Mouse (Mus musculus): ENCODE data around the gene Shroom4. TPM values are rescaled to one million over a fixed set of nuclear protein-coding genes. Genes with fewer than 3 reads are reported as not detected.

Gene Shroom4
- polyA plus RNA-seq, 1 experiment from 2014 or later: 8.9 TPM

GRCm38 (mm10) chrX:6536636-6537035, 137.0 kb downstream of the Shroom4 start:
- WGBS: 69% methylated on average over 2 of the region's 2 CpGs
- H3K4me3 ChIP-seq (ENCODE audit: low read length): no peak overlapping the region

GRCm38 (mm10) chrX:6537689-6538088, 138.0 kb downstream of the Shroom4 start:
- Histone ChIP-seq H3K27ac (ENCODE audit: low read length) (no peak overlapping the region), H3K9me3 (ENCODE audit: low read length) (no peaks in the 10 kb centered on the region), H3K4me2 (replicated peaks; ENCODE audit: low read depth, low read length) (no peak overlapping the region), H3K4me3 (ENCODE audit: low read length) (no peak overlapping the region), H3K4me1 (ENCODE audit: insufficient read depth, low read length) (no peaks in the 10 kb centered on the region), H3K27me3 (ENCODE audit: insufficient read depth, low read length) (no peaks in the 10 kb centered on the region), H3K36me3 (ENCODE audit: insufficient read depth, low read length) (no peaks in the 10 kb centered on the region), H3K9ac (replicated peaks; ENCODE audit: low read length) (no peak overlapping the region)
- WGBS: 65% methylated on average over 2 of the region's 2 CpGs
- ATAC-seq (ENCODE audit: low FRiP score, low TSS enrichment): no peak

More at GRCm38 (mm10) chrX:6536636-6537035, 137.0 kb downstream of the Shroom4 start:
- Histone ChIP-seq H3K9me3 (ENCODE audit: low read length) (no peaks in the 10 kb centered on the region), H3K9ac (replicated peaks; ENCODE audit: low read length) (no peak overlapping the region), H3K36me3 (ENCODE audit: insufficient read depth, low read length) (no peaks in the 10 kb centered on the region), H3K4me1 (ENCODE audit: insufficient read depth, low read length) (no peaks in the 10 kb centered on the region), H3K4me2 (replicated peaks; ENCODE audit: low read depth, low read length) (no peak overlapping the region), H3K27ac (ENCODE audit: low read length) (no peak overlapping the region), H3K27me3 (ENCODE audit: insufficient read depth, low read length) (no peaks in the 10 kb centered on the region)
- ATAC-seq (ENCODE audit: low FRiP score, low TSS enrichment): no peak

DNA sequence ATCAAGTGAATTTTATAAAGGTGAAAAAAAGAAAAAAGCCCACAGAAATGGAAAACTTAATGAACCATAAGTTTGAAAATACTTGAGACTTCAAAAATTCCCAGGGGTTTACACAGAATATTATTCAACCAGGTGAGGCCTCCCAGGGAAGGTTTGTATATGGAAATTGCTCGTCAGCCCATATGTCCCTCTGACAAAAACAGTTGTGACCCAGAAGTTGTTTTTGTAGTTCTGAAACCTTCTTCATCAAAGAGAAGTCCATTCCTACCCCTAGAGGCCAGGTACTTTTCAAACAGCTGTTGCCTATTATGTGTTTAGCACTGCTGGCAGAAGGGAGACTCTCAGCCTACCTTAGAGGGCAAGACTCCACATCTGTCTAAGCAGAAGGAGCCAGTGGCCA, 165.4 kb downstream of the Shroom4 start:
- Histone ChIP-seq H3K4me3 (ENCODE audit: low read length) (no peak overlapping the region), H3K27ac (ENCODE audit: low read length) (no peak overlapping the region), H3K9ac (replicated peaks; ENCODE audit: low read length) (no peak overlapping the region), H3K9me3 (ENCODE audit: low read length) (no peaks in the 10 kb centered on the region), H3K27me3 (ENCODE audit: insufficient read depth, low read length) (no peaks in the 10 kb centered on the region), H3K4me1 (ENCODE audit: insufficient read depth, low read length) (no peaks in the 10 kb centered on the region), H3K4me2 (replicated peaks; ENCODE audit: low read depth, low read length) (no peak overlapping the region), H3K36me3 (ENCODE audit: insufficient read depth, low read length) (no peaks in the 10 kb centered on the region)
- ATAC-seq (ENCODE audit: low FRiP score, low TSS enrichment): no peak
- 67% methylated on average over 1 of the region's 1 CpGs for WGBS

GRCm38 (mm10) chrX:6574511-6574910, 174.9 kb downstream of the Shroom4 start:
- Histone ChIP-seq H3K36me3 (ENCODE audit: insufficient read depth, low read length) (no peaks in the 10 kb centered on the region), H3K4me2 (replicated peaks; ENCODE audit: low read depth, low read length) (no peak overlapping the region), H3K4me3 (ENCODE audit: low read length) (no peak overlapping the region), H3K27me3 (ENCODE audit: insufficient read depth, low read length) (no peaks in the 10 kb centered on the region), H3K27ac (ENCODE audit: low read length) (no peak overlapping the region), H3K4me1 (ENCODE audit: insufficient read depth, low read length) (no peaks in the 10 kb centered on the region), H3K9ac (replicated peaks; ENCODE audit: low read length) (no peak overlapping the region), H3K9me3 (ENCODE audit: low read length) (no peaks in the 10 kb centered on the region)
- 36% methylated on average over 1 of the region's 1 CpGs for WGBS
- ATAC-seq (ENCODE audit: low FRiP score, low TSS enrichment): no peak

DNA sequence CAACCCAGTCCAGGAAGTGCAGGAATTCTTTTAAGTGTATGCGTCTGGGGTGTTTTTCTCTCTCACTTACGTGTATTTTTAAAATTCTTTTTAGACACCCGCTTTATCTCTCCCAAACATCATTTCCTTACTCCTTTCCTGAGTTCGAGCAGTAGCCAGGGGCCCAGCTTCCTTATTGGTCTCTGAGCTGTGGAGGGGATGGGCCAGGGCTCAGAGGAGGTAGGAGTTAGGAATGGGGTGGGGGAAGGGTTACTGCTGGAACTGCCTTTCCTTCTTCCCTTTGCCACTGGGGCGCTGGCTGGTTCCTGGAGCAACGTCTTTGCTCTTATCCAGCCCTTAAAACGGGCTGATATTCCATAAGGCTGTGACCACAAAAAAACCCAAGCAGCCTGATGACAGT, 177.3 kb downstream of the Shroom4 start:
- no peak overlapping the region for H3K4me2 ChIP-seq (replicated peaks; ENCODE audit: low read depth, low read length)
- H3K9ac ChIP-seq (replicated peaks; ENCODE audit: low read length): no peak overlapping the region
- WGBS: 36% methylated on average over 7 of the region's 7 CpGs
- H3K36me3 ChIP-seq (ENCODE audit: insufficient read depth, low read length): no peaks in the 10 kb centered on the region
- H3K9me3 ChIP-seq (ENCODE audit: low read length): no peaks in the 10 kb centered on the region
- peak overlapping the region; percentile 24 for H3K4me3 ChIP-seq (ENCODE audit: low read length)
- no peaks in the 10 kb centered on the region for H3K4me1 ChIP-seq (ENCODE audit: insufficient read depth, low read length)
- H3K27me3 ChIP-seq (ENCODE audit: insufficient read depth, low read length): no peaks in the 10 kb centered on the region
- peak; percentile 81 for ATAC-seq (ENCODE audit: low FRiP score, low TSS enrichment)
- no peak overlapping the region for H3K27ac ChIP-seq (ENCODE audit: low read length)

DNA sequence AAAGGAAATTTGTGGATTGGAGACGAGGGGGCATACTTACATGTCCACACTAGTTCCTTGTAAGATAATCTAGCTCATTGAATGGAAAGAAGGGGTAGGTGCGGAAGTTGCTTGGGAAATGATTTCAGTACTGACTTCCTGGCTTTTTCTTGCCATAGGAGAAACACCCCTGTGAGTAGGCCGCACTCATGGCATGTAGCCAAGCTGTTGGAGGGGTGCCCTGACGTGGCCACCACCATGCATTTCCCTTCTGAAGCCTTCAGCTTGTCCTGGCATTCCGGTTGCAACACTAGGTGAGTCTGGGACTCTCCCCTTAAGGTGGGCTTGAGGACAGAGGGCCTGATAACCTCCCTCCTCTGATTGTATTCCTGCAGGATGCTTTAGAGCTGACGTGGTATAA, 181.0 kb downstream of the Shroom4 start:
- peaks cover 8% of the 10 kb centered on the region; the same call in 1 of the 2 replicates for H3K36me3 ChIP-seq (ENCODE audit: insufficient read depth, low read length)
- H3K4me2 ChIP-seq (replicated peaks; ENCODE audit: low read depth, low read length): no peak overlapping the region
- H3K27me3 ChIP-seq (ENCODE audit: insufficient read depth, low read length): no peaks in the 10 kb centered on the region
- no peaks in the 10 kb centered on the region for H3K9me3 ChIP-seq (ENCODE audit: low read length)
- H3K27ac ChIP-seq (ENCODE audit: low read length): no peak overlapping the region
- no peak for ATAC-seq (ENCODE audit: low FRiP score, low TSS enrichment)
- H3K4me1 ChIP-seq (ENCODE audit: insufficient read depth, low read length): no peaks in the 10 kb centered on the region
- 70% methylated on average over 6 of the region's 6 CpGs for WGBS
- no peak overlapping the region for H3K4me3 ChIP-seq (ENCODE audit: low read length)
- no peak overlapping the region for H3K9ac ChIP-seq (replicated peaks; ENCODE audit: low read length)

DNA sequence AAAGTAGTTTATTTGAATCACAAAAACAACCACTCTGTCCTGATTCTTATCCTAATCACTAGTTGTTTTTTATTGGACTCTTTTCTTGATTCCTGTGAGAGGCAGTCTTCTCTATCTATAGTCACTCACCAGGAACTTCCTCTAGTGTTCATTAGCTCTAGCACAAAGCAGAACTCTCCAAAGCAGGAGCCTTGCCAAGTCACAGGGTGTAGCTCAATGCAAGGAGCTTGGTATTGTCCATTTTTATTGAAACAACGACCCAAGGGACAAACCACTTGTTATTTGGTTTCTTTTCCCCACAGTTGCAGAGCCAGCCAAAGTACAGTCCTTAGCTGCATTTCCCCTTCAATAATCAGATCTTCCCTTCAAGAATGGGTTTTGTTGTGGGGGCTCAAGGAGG, 181.5 kb downstream of the Shroom4 start:
- Histone ChIP-seq H3K4me2 (replicated peaks; ENCODE audit: low read depth, low read length) (no peak overlapping the region), H3K27me3 (ENCODE audit: insufficient read depth, low read length) (no peaks in the 10 kb centered on the region), H3K36me3 (ENCODE audit: insufficient read depth, low read length) (peaks cover 8% of the 10 kb centered on the region; the same call in 1 of the 2 replicates), H3K9me3 (ENCODE audit: low read length) (no peaks in the 10 kb centered on the region), H3K9ac (replicated peaks; ENCODE audit: low read length) (no peak overlapping the region), H3K27ac (ENCODE audit: low read length) (no peak overlapping the region), H3K4me1 (ENCODE audit: insufficient read depth, low read length) (no peaks in the 10 kb centered on the region), H3K4me3 (ENCODE audit: low read length) (no peak overlapping the region)
- 71% methylated on average over 1 of the region's 1 CpGs for WGBS
- ATAC-seq (ENCODE audit: low FRiP score, low TSS enrichment): no peak

- no peak for ATAC-seq (ENCODE audit: low FRiP score, low TSS enrichment)
- Histone ChIP-seq H3K27me3 (ENCODE audit: insufficient read depth, low read length) (no peaks in the 10 kb centered on the region), H3K4me1 (ENCODE audit: insufficient read depth, low read length) (no peaks in the 10 kb centered on the region), H3K4me2 (replicated peaks; ENCODE audit: low read depth, low read length) (no peak overlapping the region), H3K9me3 (ENCODE audit: low read length) (no peaks in the 10 kb centered on the region), H3K36me3 (ENCODE audit: insufficient read depth, low read length) (peaks cover 8% of the 10 kb centered on the region; the same call in 1 of the 2 replicates), H3K9ac (replicated peaks; ENCODE audit: low read length) (no peak overlapping the region), H3K27ac (ENCODE audit: low read length) (no peak overlapping the region), H3K4me3 (ENCODE audit: low read length) (no peak overlapping the region)
- 88% methylated on average over 2 of the region's 2 CpGs for WGBS
Measured at GRCm38 (mm10) chrX:6582646-6583045, 183.0 kb downstream of the Shroom4 start.

- no peak overlapping the region for H3K9ac ChIP-seq (replicated peaks; ENCODE audit: low read length)
- H3K4me3 ChIP-seq (ENCODE audit: low read length): no peak overlapping the region
- no peaks in the 10 kb centered on the region for H3K4me1 ChIP-seq (ENCODE audit: insufficient read depth, low read length)
- H3K9me3 ChIP-seq (ENCODE audit: low read length): no peaks in the 10 kb centered on the region
- no peak overlapping the region for H3K4me2 ChIP-seq (replicated peaks; ENCODE audit: low read depth, low read length)
- ATAC-seq (ENCODE audit: low FRiP score, low TSS enrichment): no peak
- 0 out of 2 replicates have a peak, but pooled peaks cover 3% of the 10 kb centered on the region for H3K36me3 ChIP-seq (ENCODE audit: insufficient read depth, low read length)
- H3K27ac ChIP-seq (ENCODE audit: low read length): no peak overlapping the region
- WGBS: 76% methylated on average over 3 of the region's 3 CpGs
- no peaks in the 10 kb centered on the region for H3K27me3 ChIP-seq (ENCODE audit: insufficient read depth, low read length)
Measured at GRCm38 (mm10) chrX:6594183-6594582, 194.5 kb downstream of the Shroom4 start.

DNA sequence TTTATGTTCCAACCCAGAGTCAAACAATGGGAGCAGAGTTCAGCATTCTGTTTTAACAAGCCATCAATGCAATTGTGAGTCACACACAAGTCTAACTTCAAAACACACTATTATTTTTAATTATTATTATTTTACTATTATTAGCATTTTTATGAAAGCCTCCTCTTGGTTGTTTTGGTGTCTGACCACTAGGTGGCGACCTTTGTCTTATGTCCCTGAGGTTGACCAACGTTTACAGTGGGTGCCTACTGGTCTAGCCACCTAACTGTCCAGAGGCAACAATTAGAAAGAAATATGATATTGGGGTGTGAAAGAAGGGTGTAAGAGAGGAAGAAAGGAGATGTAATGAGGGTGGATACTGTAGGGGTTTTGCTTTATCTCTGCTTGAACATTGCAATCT, 254.4 kb downstream of the Shroom4 start:
- no peaks in the 10 kb centered on the region for H3K4me1 ChIP-seq (ENCODE audit: insufficient read depth, low read length)
- H3K4me3 ChIP-seq (ENCODE audit: low read length): no peak overlapping the region
- WGBS: 9% methylated on average over 2 of the region's 2 CpGs
- no peaks in the 10 kb centered on the region for H3K9me3 ChIP-seq (ENCODE audit: low read length)
- H3K4me2 ChIP-seq (replicated peaks; ENCODE audit: low read depth, low read length): no peak overlapping the region
- H3K27ac ChIP-seq (ENCODE audit: low read length): no peak overlapping the region
- H3K27me3 ChIP-seq (ENCODE audit: insufficient read depth, low read length): no peaks in the 10 kb centered on the region
- H3K9ac ChIP-seq (replicated peaks; ENCODE audit: low read length): no peak overlapping the region
- ATAC-seq (ENCODE audit: low FRiP score, low TSS enrichment): no peak
- no peaks in the 10 kb centered on the region for H3K36me3 ChIP-seq (ENCODE audit: insufficient read depth, low read length)

Data from kidney, embryonic 16.5 days (tissue).